Mouse (Mus musculus) G1E (cell line): ENCODE measurements around the gene Gm21454. TPM values are rescaled to one million over a fixed set of nuclear protein-coding genes. Genes with fewer than 3 reads are reported as not detected.
"Not testable (repeated sequence)": the region's sequence is repeated elsewhere in the genome, so short reads cannot be mapped to it uniquely, and the experiment has no call there.

ENCODE experiments used
- ATAC-seq: 2 replicates; pipeline ENCODE4 v1.8.0; 2016; ENCODE audit warnings: mild to moderate bottlenecking; ENCODE audit not compliant: insufficient number of reproducible peaks, poor library complexity, low FRiP score, severe bottlenecking; ENCODE audit errors: extremely low read depth
- DNase-seq: peaks from one replicate; pipeline ENCODE4 v3.0.0; 2012; ENCODE audit warnings: low spot score
- H3K27me3 ChIP-seq: 2 replicates; pipeline ENCODE4 v1.6.1; 2012; ENCODE audit warnings: mild to moderate bottlenecking, low read length, inconsistent platforms; ENCODE audit not compliant: insufficient read depth
- H3K36me3 ChIP-seq: replicated peaks from 2 replicates; pipeline ENCODE3; 2012; ENCODE audit warnings: mild to moderate bottlenecking, inconsistent platforms
- H3K4me1 ChIP-seq: 2 replicates; pipeline ENCODE4 v1.6.1; 2012; ENCODE audit warnings: low read depth, low read length, inconsistent platforms, mixed read lengths; ENCODE audit not compliant: insufficient read depth
- H3K4me3 ChIP-seq: 2 replicates; pipeline ENCODE4 v1.5.1; 2012; ENCODE audit warnings: low read depth, mild to moderate bottlenecking, inconsistent platforms, low read length, moderate library complexity, mixed read lengths
- H3K9me3 ChIP-seq: replicated peaks from 2 replicates; pipeline ENCODE4 v1.6.1; 2012; ENCODE audit warnings: inconsistent platforms
- polyA plus RNA-seq: library from polyadenylated mRNA; stranded (reverse); fragments of >175 nt; gene quantifications from 2 replicates; pipeline ENCODE4 v1.2.3, GENCODE M21; 2012
- total RNA-seq, 2 experiments: library from RNA; stranded (forward) in 1 of 2; stranded (reverse) in 1 of 2; fragments of 200-1000 nt in 1 of 2; fragments of >200 nt in 1 of 2; fragmentation: Nextera tagmentation in 1 of 2; gene quantifications; 2 replicates each; pipeline ENCODE4 v1.2.3; 2014 to 2017

Gene Gm21454
- total RNA-seq (2014; fragmentation: Nextera tagmentation) (not detected in 2 replicates), total RNA-seq (2017) (not detected in 2 replicates), polyA plus RNA-seq (not detected in 2 replicates)

- not testable (repeated sequence) for ATAC-seq, DNase-seq, H3K4me3 ChIP-seq
Observed at GRCm38 (mm10) chrY:13252091-13252490, at the start of gene Gm21454, which contains the start of gene Gm21440. Gene Gm21454 (plus strand): TSS chrY:13252442. Gene Gm21440 (plus strand): TSS chrY:13252391.

GRCm38 (mm10) chrY:13223828-13224227 is 28.4 kb upstream of the Gm21454 start, which contains the start of gene Gm21828:
Gene Gm21828 (minus strand): TSS chrY:13223928.
- not testable (repeated sequence) for H3K4me1 ChIP-seq, H3K27me3 ChIP-seq, DNase-seq, ATAC-seq, H3K4me3 ChIP-seq, H3K9me3 ChIP-seq, H3K36me3 ChIP-seq

More at GRCm38 (mm10) chrY:13252091-13252490, at the start of gene Gm21454, which contains the start of gene Gm21440:
- H3K27me3 ChIP-seq, H3K4me1 ChIP-seq, H3K36me3 ChIP-seq, H3K9me3 ChIP-seq: not testable (repeated sequence)

GRCm38 (mm10) chrY:13348963-13349362 is 96.7 kb downstream of the Gm21454 start, which contains the start of gene Gm21725:
Gene Gm21725 (minus strand): TSS chrY:13349063.
- H3K36me3 ChIP-seq, H3K4me3 ChIP-seq, DNase-seq, H3K4me1 ChIP-seq, H3K27me3 ChIP-seq, H3K9me3 ChIP-seq, ATAC-seq: not testable (repeated sequence)

Other genes with a start within 250 kb of the Gm21454 start
- not detected in 2 replicates for gene Gm20807, start 209.6 kb upstream of the Gm21454 start, total RNA-seq (2014; fragmentation: Nextera tagmentation)
- gene Gm20807, start 209.6 kb upstream of the Gm21454 start, total RNA-seq (2017), result not detected in 2 replicates
- gene Gm20807, start 209.6 kb upstream of the Gm21454 start, polyA plus RNA-seq, result not detected in 2 replicates
- gene Gm21891, start 119.0 kb upstream of the Gm21454 start, total RNA-seq (2014; fragmentation: Nextera tagmentation), result not detected in 2 replicates
- gene Gm21891, start 119.0 kb upstream of the Gm21454 start, total RNA-seq (2017), result not detected in 2 replicates
- gene Gm21891, start 119.0 kb upstream of the Gm21454 start, polyA plus RNA-seq, result not detected in 2 replicates
- gene Gm21425, start 90.5 kb upstream of the Gm21454 start, total RNA-seq (2014; fragmentation: Nextera tagmentation), result not detected in 2 replicates
- gene Gm21425, start 90.5 kb upstream of the Gm21454 start, total RNA-seq (2017), result not detected in 2 replicates
- not detected in 2 replicates for gene Gm21425, start 90.5 kb upstream of the Gm21454 start, polyA plus RNA-seq
- gene Gm21828, start 28.5 kb upstream of the Gm21454 start, total RNA-seq (2014; fragmentation: Nextera tagmentation), result not detected in 2 replicates
- not detected in 2 replicates for gene Gm21828, start 28.5 kb upstream of the Gm21454 start, total RNA-seq (2017)
- not detected in 2 replicates for gene Gm21828, start 28.5 kb upstream of the Gm21454 start, polyA plus RNA-seq
- gene Gm21440, start 51 bp upstream of the Gm21454 start, total RNA-seq (2014; fragmentation: Nextera tagmentation), result not detected in 2 replicates
- not detected in 2 replicates for gene Gm21440, start 51 bp upstream of the Gm21454 start, total RNA-seq (2017)
- gene Gm21440, start 51 bp upstream of the Gm21454 start, polyA plus RNA-seq, result not detected in 2 replicates
- not detected in 2 replicates for gene Gm21725, start 96.6 kb downstream of the Gm21454 start, total RNA-seq (2014; fragmentation: Nextera tagmentation)
- gene Gm21725, start 96.6 kb downstream of the Gm21454 start, total RNA-seq (2017), result not detected in 2 replicates
- not detected in 2 replicates for gene Gm21725, start 96.6 kb downstream of the Gm21454 start, polyA plus RNA-seq
- not detected in 2 replicates for gene Gm21866, start 213.1 kb downstream of the Gm21454 start, total RNA-seq (2014; fragmentation: Nextera tagmentation)
- not detected in 2 replicates for gene Gm21866, start 213.1 kb downstream of the Gm21454 start, total RNA-seq (2017)
- gene Gm21866, start 213.1 kb downstream of the Gm21454 start, polyA plus RNA-seq, result not detected in 2 replicates
- not detected in 2 replicates for gene Gm20773, start 241.6 kb downstream of the Gm21454 start, total RNA-seq (2014; fragmentation: Nextera tagmentation)
- not detected in 2 replicates for gene Gm20773, start 241.6 kb downstream of the Gm21454 start, total RNA-seq (2017)
- gene Gm20773, start 241.6 kb downstream of the Gm21454 start, polyA plus RNA-seq, result not detected in 2 replicates